Mouse (Mus musculus): ENCODE data around the gene Pdcd6. TPM values are rescaled to one million over a fixed set of nuclear protein-coding genes. Genes with fewer than 3 reads are reported as not detected.
A peak's percentile ranks its signal among the peaks of the same experiment; 100 is the strongest.

Pdcd6 gene
- polyA plus RNA-seq, 1 experiment from 2014 or later: 123 TPM

GRCm38 (mm10) chr13:74296376-74296775 lies 21.0 kb downstream of the Pdcd6 start:
- no peaks in the 10 kb centered on the region for H3K9me3 ChIP-seq (ENCODE audit: control insufficient read depth, low read length)
- no peak for ATAC-seq (ENCODE audit: low read depth)
- H3K4me2 ChIP-seq (ENCODE audit: low read depth, low read length): no peak overlapping the region
- H3K9ac ChIP-seq (ENCODE audit: low read length): no peak overlapping the region
- no peaks in the 10 kb centered on the region; the same call in 1 of the 2 replicates for H3K27me3 ChIP-seq (ENCODE audit: control insufficient read depth, insufficient read depth, low read depth, low read length)
- 50% methylated on average over 7 of the region's 7 CpGs for WGBS
- no peak overlapping the region for H3K4me3 ChIP-seq (ENCODE audit: low read length)
- no peaks in the 10 kb centered on the region for H3K36me3 ChIP-seq (ENCODE audit: control insufficient read depth, insufficient read depth, low read length)
- H3K27ac ChIP-seq (ENCODE audit: low read length): no peak overlapping the region
- H3K4me1 ChIP-seq (replicated peaks; ENCODE audit: control insufficient read depth, insufficient read depth, low read length): peaks cover 4% of the 10 kb centered on the region

- Histone ChIP-seq H3K27me3 (ENCODE audit: control insufficient read depth, insufficient read depth, low read depth, low read length) (no peaks in the 10 kb centered on the region; the same call in 1 of the 2 replicates), H3K9me3 (ENCODE audit: control insufficient read depth, low read length) (no peaks in the 10 kb centered on the region), H3K9ac (ENCODE audit: low read length) (peak within 1 kb of the TSS; percentile 51), H3K4me2 (ENCODE audit: low read depth, low read length) (peak within 1 kb of the TSS; percentile 52), H3K27ac (ENCODE audit: low read length) (no peak within 1 kb of the TSS), H3K4me3 (ENCODE audit: low read length) (peak within 1 kb of the TSS; percentile 33), H3K4me1 (replicated peaks; ENCODE audit: control insufficient read depth, insufficient read depth, low read length) (peaks cover 4% of the 10 kb centered on the region), H3K36me3 (ENCODE audit: control insufficient read depth, insufficient read depth, low read length) (no peaks in the 10 kb centered on the region)
- peak; percentile 67 for ATAC-seq (ENCODE audit: low read depth)
- 1% methylated on average over 27 of the region's 27 CpGs for WGBS
These were observed 25.2 kb downstream of the Pdcd6 start, which contains the start of gene Ahrr for GRCm38 (mm10) chr13:74292167-74292566. Gene Ahrr, minus strand, starts transcription at chr13:74292331.

DNA sequence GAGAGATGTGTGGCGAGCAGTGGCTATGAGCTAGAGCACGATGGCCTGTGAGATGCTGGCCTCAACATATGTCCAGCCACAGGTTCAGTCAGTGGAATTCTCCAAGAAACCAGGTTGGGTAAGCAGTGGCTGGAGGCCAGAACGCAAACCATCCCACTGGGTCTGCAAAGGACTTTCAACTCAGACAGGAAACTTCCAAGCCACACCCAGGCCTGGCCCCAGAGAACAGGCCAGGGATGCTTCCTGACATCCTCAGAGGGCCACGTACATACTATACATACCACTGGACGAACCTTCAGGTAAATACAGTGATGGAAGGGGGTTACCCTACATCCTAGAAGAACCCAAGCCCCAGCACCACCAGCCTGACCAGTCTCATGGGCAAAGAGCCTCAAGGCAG lies 27.7 kb downstream of the Pdcd6 start:
- ATAC-seq (ENCODE audit: low read depth): no peak
- no peaks in the 10 kb centered on the region for H3K36me3 ChIP-seq (ENCODE audit: control insufficient read depth, insufficient read depth, low read length)
- H3K27ac ChIP-seq (ENCODE audit: low read length): no peak overlapping the region

GRCm38 (mm10) chr13:74282299-74282698 lies 35.1 kb downstream of the Pdcd6 start:
- Histone ChIP-seq H3K9me3 (ENCODE audit: control insufficient read depth, low read length) (no peaks in the 10 kb centered on the region), H3K36me3 (ENCODE audit: control insufficient read depth, insufficient read depth, low read length) (no peaks in the 10 kb centered on the region), H3K4me2 (ENCODE audit: low read depth, low read length) (no peak overlapping the region), H3K4me1 (replicated peaks; ENCODE audit: control insufficient read depth, insufficient read depth, low read length) (no peaks in the 10 kb centered on the region), H3K9ac (ENCODE audit: low read length) (no peak overlapping the region), H3K27ac (ENCODE audit: low read length) (no peak overlapping the region), H3K4me3 (ENCODE audit: low read length) (no peak overlapping the region), H3K27me3 (ENCODE audit: control insufficient read depth, insufficient read depth, low read depth, low read length) (no peaks in the 10 kb centered on the region)
- WGBS: 100% methylated on average over 1 of the region's 2 CpGs
- no peak for ATAC-seq (ENCODE audit: low read depth)

More for the DNA sequence above, 27.7 kb downstream of the Pdcd6 start:
- no peaks in the 10 kb centered on the region; the same call in 1 of the 2 replicates for H3K27me3 ChIP-seq (ENCODE audit: control insufficient read depth, insufficient read depth, low read depth, low read length)
- no peaks in the 10 kb centered on the region for H3K9me3 ChIP-seq (ENCODE audit: control insufficient read depth, low read length)
- WGBS: 81% methylated on average over 5 of the region's 5 CpGs
- no peak overlapping the region for H3K9ac ChIP-seq (ENCODE audit: low read length)
- H3K4me1 ChIP-seq (replicated peaks; ENCODE audit: control insufficient read depth, insufficient read depth, low read length): peaks cover 4% of the 10 kb centered on the region
- H3K4me2 ChIP-seq (ENCODE audit: low read depth, low read length): no peak overlapping the region
- H3K4me3 ChIP-seq (ENCODE audit: low read length): no peak overlapping the region

- WGBS: 52% methylated on average over 4 of the region's 4 CpGs
- no peak for ATAC-seq (ENCODE audit: low read depth)
- no peaks in the 10 kb centered on the region for H3K27me3 ChIP-seq (ENCODE audit: control insufficient read depth, insufficient read depth, low read depth, low read length)
- no peaks in the 10 kb centered on the region for H3K9me3 ChIP-seq (ENCODE audit: control insufficient read depth, low read length)
- no peak overlapping the region for H3K4me3 ChIP-seq (ENCODE audit: low read length)
- H3K4me2 ChIP-seq (ENCODE audit: low read depth, low read length): no peak overlapping the region
- H3K36me3 ChIP-seq (ENCODE audit: control insufficient read depth, insufficient read depth, low read length): no peaks in the 10 kb centered on the region
- no peak overlapping the region for H3K27ac ChIP-seq (ENCODE audit: low read length)
- no peak overlapping the region for H3K9ac ChIP-seq (ENCODE audit: low read length)
- H3K4me1 ChIP-seq (replicated peaks; ENCODE audit: control insufficient read depth, insufficient read depth, low read length): no peaks in the 10 kb centered on the region
These were observed 41.7 kb downstream of the Pdcd6 start for GRCm38 (mm10) chr13:74275726-74276125.

- Histone ChIP-seq H3K9me3 (ENCODE audit: control insufficient read depth, low read length) (no peaks in the 10 kb centered on the region), H3K27me3 (ENCODE audit: control insufficient read depth, insufficient read depth, low read depth, low read length) (no peaks in the 10 kb centered on the region), H3K27ac (ENCODE audit: low read length) (no peak overlapping the region), H3K4me1 (replicated peaks; ENCODE audit: control insufficient read depth, insufficient read depth, low read length) (peaks cover 6% of the 10 kb centered on the region; the same call in 1 of the 2 replicates), H3K4me2 (ENCODE audit: low read depth, low read length) (peak overlapping the region; percentile 95), H3K36me3 (ENCODE audit: control insufficient read depth, insufficient read depth, low read length) (no peaks in the 10 kb centered on the region), H3K4me3 (ENCODE audit: low read length) (peak overlapping the region; percentile 56), H3K9ac (ENCODE audit: low read length) (peak overlapping the region; percentile 73)
- peak; percentile 92 for ATAC-seq (ENCODE audit: low read depth)
- WGBS: 2% methylated on average over 10 of the region's 10 CpGs
These were observed 57.0 kb downstream of the Pdcd6 start for GRCm38 (mm10) chr13:74260231-74260992.

- Histone ChIP-seq H3K4me3 (ENCODE audit: low read length) (peak overlapping the region; percentile 56), H3K27ac (ENCODE audit: low read length) (no peak overlapping the region), H3K4me2 (ENCODE audit: low read depth, low read length) (peak overlapping the region; percentile 95), H3K27me3 (ENCODE audit: control insufficient read depth, insufficient read depth, low read depth, low read length) (no peaks in the 10 kb centered on the region), H3K36me3 (ENCODE audit: control insufficient read depth, insufficient read depth, low read length) (no peaks in the 10 kb centered on the region), H3K9ac (ENCODE audit: low read length) (peak overlapping the region; percentile 73), H3K4me1 (replicated peaks; ENCODE audit: control insufficient read depth, insufficient read depth, low read length) (peaks cover 6% of the 10 kb centered on the region; the same call in 1 of the 2 replicates), H3K9me3 (ENCODE audit: control insufficient read depth, low read length) (no peaks in the 10 kb centered on the region)
- peak; percentile 92 for ATAC-seq (ENCODE audit: low read depth)
- WGBS: 4% methylated on average over 35 of the region's 35 CpGs
These were observed 57.7 kb downstream of the Pdcd6 start for GRCm38 (mm10) chr13:74259460-74260230.

Measured in lung, embryonic 16.5 days (tissue).